Mouse (Mus musculus): ENCODE data around the gene Gm17190.
"Not testable (repeated sequence)": the region's sequence is repeated elsewhere in the genome, so short reads cannot be mapped to it uniquely, and the experiment has no call there.

Gene Gm17190

GRCm38 (mm10) chr13:96081754-96082153, at the start of gene Gm17190:
Gene Gm17190 (plus strand): TSS chr13:96082054.
- not testable (repeated sequence) for DNase-seq (ENCODE audit: low read depth, low spot score)

- DNase-seq (ENCODE audit: low read depth, low spot score) = no peak
These were observed 42.3 kb upstream of the Gm17190 start for GRCm38 (mm10) chr13:96039536-96039935.

GRCm38 (mm10) chr13:96040275-96041042, 41.4 kb upstream of the Gm17190 start:
- DNase-seq (ENCODE audit: low read depth, low spot score) = no peak

GRCm38 (mm10) chr13:96045396-96045795, 36.5 kb upstream of the Gm17190 start:
- DNase-seq (ENCODE audit: low read depth, low spot score) = no peak

- no peak for DNase-seq (ENCODE audit: low read depth, low spot score)
These were observed 29.1 kb upstream of the Gm17190 start for GRCm38 (mm10) chr13:96052755-96053154.

- DNase-seq (ENCODE audit: low read depth, low spot score) = peak; percentile 4
These were observed 8.3 kb upstream of the Gm17190 start for GRCm38 (mm10) chr13:96073555-96073954.

GRCm38 (mm10) chr13:96081276-96081675, 578 bp upstream of the Gm17190 start, which contains the start of gene Gm20075:
Gene Gm20075 (minus strand): TSS chr13:96081376.
- DNase-seq (ENCODE audit: low read depth, low spot score) = not testable (repeated sequence)

GRCm38 (mm10) chr13:96085581-96086302, 3.9 kb downstream of the Gm17190 start:
- no peak for DNase-seq (ENCODE audit: low read depth, low spot score)

- DNase-seq (ENCODE audit: low read depth, low spot score) = no peak
These were observed 9.1 kb downstream of the Gm17190 start for GRCm38 (mm10) chr13:96090929-96091328.

GRCm38 (mm10) chr13:96106367-96106766, 24.5 kb downstream of the Gm17190 start:
- DNase-seq (ENCODE audit: low read depth, low spot score) = no peak

- no peak for DNase-seq (ENCODE audit: low read depth, low spot score)
These were observed 28.9 kb downstream of the Gm17190 start for GRCm38 (mm10) chr13:96110767-96111166.

GRCm38 (mm10) chr13:96112711-96113110, 30.9 kb downstream of the Gm17190 start:
- DNase-seq (ENCODE audit: low read depth, low spot score) = no peak

- DNase-seq (ENCODE audit: low read depth, low spot score) = no peak
These were observed 43.2 kb downstream of the Gm17190 start for GRCm38 (mm10) chr13:96125011-96125410.

GRCm38 (mm10) chr13:96126669-96127068, 44.8 kb downstream of the Gm17190 start:
- no peak for DNase-seq (ENCODE audit: low read depth, low spot score)

GRCm38 (mm10) chr13:96129081-96129480, 47.2 kb downstream of the Gm17190 start:
- DNase-seq (ENCODE audit: low read depth, low spot score) = no peak

- peak; percentile 75 for DNase-seq (ENCODE audit: low read depth, low spot score)
These were observed 49.2 kb downstream of the Gm17190 start for GRCm38 (mm10) chr13:96131050-96131449.

GRCm38 (mm10) chr13:96131911-96132310, 50.1 kb downstream of the Gm17190 start:
- no peak for DNase-seq (ENCODE audit: low read depth, low spot score)

- DNase-seq (ENCODE audit: low read depth, low spot score) = peak; percentile 73
These were observed 50.6 kb downstream of the Gm17190 start, which contains the start of gene Sv2c for GRCm38 (mm10) chr13:96132401-96132816. Gene Sv2c (minus strand): TSS chr13:96132577.
